Mouse (Mus musculus) embryo, embryonic 11.5 days (tissue): ENCODE measurements around the gene Acvr1.

Experiments
- DNase-seq: peaks from one replicate; pipeline ENCODE4 v3.0.0-alpha.2; 2012; ENCODE audit warnings: low read depth, low spot score

The Acvr1 gene

GRCm38 (mm10) chr2:58479536-58479935, 87.4 kb downstream of the Acvr1 start:
- DNase-seq: no peak

DNA sequence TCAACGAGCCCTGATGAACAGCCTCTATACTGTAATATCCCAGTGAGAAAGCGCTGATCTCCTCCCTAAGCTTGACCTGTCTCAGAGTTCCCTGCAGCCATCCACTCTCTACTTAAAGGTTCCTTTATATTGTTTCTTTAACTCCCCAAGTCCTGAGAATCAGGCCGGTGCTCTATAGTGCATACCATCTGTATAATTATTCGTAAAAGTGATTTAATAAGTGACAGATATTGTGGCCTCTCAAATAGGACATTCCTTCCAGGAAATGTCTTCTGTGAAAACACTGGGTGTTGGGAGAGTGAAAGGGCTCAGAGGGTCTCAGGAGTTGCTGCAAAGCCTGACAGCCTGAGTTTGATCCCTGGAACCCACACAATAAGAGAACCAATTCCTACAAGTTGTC, 88.8 kb downstream of the Acvr1 start:
- DNase-seq: no peak

- peak; percentile 62 for DNase-seq
Measured at GRCm38 (mm10) chr2:58476956-58477715, 89.8 kb downstream of the Acvr1 start.

DNA sequence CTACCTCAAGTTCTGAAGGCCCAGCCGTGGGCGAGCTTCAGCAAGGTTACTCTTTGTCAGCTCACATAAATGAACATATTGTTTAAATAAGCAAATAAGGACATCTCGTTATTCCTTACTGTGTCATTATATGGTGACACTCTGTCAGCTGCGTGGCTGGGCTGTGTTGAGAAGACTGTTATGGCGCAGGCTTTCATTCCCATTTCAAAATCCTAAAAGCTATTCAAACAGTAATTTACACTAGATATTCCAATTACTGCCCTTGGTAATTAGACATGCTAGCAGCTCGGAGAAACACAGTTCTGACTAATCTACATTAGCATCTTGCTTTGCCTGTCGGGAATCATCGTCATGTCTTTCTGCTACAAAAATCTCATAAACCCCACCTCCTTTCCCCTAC, 91.4 kb downstream of the Acvr1 start:
- no peak for DNase-seq

DNA sequence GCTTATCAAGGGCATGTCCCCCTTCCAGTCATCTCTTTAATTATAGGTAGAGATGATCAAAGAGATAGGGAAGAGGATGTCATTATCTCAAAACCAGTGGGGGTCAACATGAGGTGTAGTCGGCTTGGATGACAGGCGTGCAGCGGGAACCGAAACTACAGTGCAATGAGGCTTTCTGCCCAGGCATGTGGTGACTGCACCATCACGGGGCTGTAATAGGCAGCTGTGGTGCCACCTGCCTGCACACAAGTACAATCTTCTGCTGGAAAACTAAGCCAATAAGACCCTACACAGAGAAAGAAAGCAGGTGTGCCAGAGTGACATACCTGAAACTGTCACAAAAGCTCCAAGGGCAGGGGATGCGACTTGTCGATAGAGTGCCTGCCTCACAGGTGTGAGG, 96.7 kb downstream of the Acvr1 start:
- no peak for DNase-seq

DNA sequence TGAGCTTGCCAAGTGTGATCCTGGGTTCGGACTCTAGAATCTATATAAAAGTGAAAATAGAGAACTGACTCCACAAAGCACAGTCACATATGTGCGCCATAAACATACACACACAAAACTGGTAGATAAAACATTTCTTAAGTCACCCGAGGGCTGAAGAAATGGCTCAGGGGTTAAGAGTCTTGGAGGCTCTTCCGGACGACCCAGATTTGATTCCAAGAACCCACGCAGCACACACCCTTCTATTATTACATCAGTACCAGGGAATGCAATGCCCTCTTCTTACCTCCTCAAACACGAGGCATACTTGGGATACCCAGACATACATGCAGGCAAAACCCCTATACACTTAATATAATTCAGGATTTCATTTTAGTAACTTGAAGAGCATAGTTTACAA, 97.1 kb downstream of the Acvr1 start, which contains the start of gene Gm17409:
Gene Gm17409 (plus strand): TSS at position 301 of the 400 bp plus-strand sequence.
- DNase-seq: no peak

- DNase-seq: no peak
Measured at GRCm38 (mm10) chr2:58458820-58459371, 108.1 kb downstream of the Acvr1 start.

DNA sequence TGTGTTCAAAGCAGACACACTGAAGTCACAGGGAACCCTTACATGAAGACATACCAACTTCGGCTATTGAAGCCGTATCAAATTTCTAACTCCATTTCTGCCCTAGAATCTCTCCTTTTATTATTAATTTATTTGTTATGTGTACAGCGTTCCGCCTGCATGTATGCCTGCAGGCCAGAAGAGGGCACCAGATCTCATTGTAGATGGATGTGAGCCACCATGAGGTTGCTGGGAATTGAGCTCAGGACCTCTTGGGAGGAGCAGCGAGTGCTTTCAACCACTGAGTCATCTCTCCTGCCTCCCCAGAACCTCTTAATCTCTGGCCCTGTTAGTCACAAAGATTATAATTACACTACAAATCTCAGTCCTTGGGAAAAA, 109.5 kb downstream of the Acvr1 start:
- no peak for DNase-seq

DNA sequence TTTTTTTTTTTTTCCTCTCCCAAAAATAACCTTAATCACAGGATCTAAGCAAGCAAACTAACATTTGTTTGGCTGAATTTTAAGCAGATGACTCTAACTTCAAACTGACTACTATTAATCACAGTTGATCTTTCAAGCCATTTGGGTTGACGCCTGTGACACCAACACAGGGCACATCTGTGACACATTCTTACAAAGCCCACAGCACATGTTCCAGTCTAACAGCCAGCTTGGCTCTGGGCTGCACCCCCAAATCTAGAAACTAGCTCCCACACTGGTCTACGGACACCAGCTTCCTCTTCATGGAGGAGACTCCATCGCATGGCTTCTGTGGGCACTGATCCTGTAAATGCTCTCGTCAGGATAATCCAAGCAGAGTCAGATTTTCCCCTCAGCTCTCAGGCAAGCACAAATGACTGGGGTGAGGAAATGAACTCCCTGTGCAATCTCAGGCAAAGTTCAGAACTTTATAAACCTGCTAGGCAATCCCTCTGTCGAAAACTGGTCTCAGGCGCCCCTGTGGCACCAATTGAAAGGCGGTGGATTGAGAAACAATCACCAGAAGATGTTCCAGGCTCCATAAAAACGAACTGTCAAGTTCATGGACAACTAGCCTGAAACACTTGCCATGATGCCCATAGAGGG, 110.0 kb downstream of the Acvr1 start:
- no peak for DNase-seq

GRCm38 (mm10) chr2:58454095-58454865, 112.7 kb downstream of the Acvr1 start:
- DNase-seq: no peak

GRCm38 (mm10) chr2:58447001-58447400, 120.0 kb downstream of the Acvr1 start:
- no peak for DNase-seq

DNA sequence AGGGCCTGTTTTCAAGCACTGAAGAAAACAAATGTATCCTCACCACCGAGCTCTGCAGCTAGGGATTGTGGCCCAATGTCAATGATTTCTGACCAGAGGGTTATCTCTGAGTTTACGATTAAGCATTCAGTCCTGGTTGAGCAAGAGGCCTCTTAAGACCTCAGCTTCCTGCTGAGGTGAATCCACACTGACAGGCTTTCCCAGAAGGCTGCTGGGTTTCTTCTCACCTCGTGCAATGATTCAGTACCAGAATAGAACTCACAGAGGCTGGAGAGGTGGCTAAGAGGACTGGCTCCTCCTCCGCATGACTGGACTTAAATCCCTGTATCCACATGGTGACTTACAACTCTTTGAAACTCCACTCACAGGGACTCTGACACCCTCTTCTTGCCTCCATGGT, 123.8 kb downstream of the Acvr1 start:
- no peak for DNase-seq

GRCm38 (mm10) chr2:58436911-58437310, 130.0 kb downstream of the Acvr1 start:
- no peak for DNase-seq

- DNase-seq: no peak
Measured at GRCm38 (mm10) chr2:58435507-58435906, 131.4 kb downstream of the Acvr1 start.

GRCm38 (mm10) chr2:58434438-58434837, 132.5 kb downstream of the Acvr1 start:
- DNase-seq: no peak

GRCm38 (mm10) chr2:58433317-58433716, 133.6 kb downstream of the Acvr1 start:
- no peak for DNase-seq

- no peak for DNase-seq
Measured at GRCm38 (mm10) chr2:58432211-58432610, 134.7 kb downstream of the Acvr1 start.

DNA sequence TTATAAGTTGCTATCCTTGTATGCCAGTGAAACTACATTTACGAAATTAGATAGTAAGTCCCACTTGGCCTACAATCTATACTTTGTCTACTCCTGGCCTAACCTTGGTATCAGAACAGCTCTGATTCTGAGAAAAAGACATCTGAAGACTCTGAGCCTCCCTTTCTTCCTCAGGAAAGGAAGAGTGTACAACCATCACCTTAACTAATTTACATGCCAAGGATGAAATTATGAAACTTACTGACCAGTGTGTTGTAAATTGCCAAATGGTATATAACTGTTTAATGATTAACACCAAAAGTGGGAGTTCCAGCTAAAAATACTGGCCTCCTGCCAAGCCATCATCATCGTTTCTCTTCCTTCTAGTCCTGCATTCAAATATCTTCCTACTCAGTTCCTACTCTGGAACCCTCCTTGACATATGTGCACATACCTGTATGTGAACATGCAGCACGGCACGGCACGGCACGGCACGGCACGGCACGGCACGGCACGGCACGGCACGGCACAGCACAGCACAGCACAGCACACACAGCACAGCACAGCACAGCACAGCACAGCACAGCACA, 141.4 kb downstream of the Acvr1 start:
- DNase-seq: no peak

- DNase-seq: no peak
Measured at GRCm38 (mm10) chr2:58423319-58423718, 143.6 kb downstream of the Acvr1 start.

DNA sequence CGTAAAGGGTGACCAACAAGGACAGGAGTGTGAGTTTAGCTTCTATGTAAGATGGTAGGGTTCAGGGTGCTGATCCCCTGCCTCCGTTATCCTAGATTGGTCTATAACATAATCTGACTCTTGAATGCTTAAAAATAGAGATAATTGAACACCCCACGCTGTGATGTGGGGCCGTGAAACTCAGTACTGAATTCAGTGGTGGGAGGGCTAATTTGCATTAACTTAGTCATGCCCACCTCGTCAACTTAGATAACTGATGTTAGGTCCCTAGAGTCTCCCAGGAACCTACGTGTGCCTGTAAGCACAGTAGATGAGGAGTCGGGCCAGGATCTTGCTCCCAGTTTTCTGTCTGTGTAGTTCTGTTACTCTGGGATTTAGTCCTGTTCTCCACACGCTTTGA, 147.4 kb downstream of the Acvr1 start:
- no peak for DNase-seq

- DNase-seq: no peak
Measured at GRCm38 (mm10) chr2:58418109-58418508, 148.8 kb downstream of the Acvr1 start.

GRCm38 (mm10) chr2:58417684-58418083, 149.3 kb downstream of the Acvr1 start:
- no peak for DNase-seq
